Mouse (Mus musculus): ENCODE measurements around the gene Gm44579. TPM values are rescaled to one million over a fixed set of nuclear protein-coding genes. Genes with fewer than 3 reads are reported as not detected.

Gm44579 gene
- polyA plus RNA-seq (2016; fragmentation: Nextera tagmentation; extraction: Ambion mirVana), result not detected in 2 replicates

GRCm38 (mm10) chr15:98220877-98221276 lies at the start of gene Gm44579, which contains the start of gene Olfr287:
Gene Gm44579, minus strand, starts transcription at chr15:98220977.
Gene Olfr287, minus strand, starts transcription at chr15:98221056.
- H3K36me3 ChIP-seq, result no peaks in the 10 kb centered on the region
- no peak within 1 kb of the TSS for H3K4me2 ChIP-seq (replicated peaks)
- H3K4me3 ChIP-seq, result no peak within 1 kb of the TSS
- 80% methylated on average over 4 of the region's 4 CpGs for WGBS
- H3K27ac ChIP-seq, result no peak within 1 kb of the TSS
- no peaks in the 10 kb centered on the region for H3K27me3 ChIP-seq (replicated peaks)
- ATAC-seq (ENCODE audit: low FRiP score, low read depth), result no peak
- H3K9ac ChIP-seq, result no peak within 1 kb of the TSS
- H3K9me3 ChIP-seq, result no peaks in the 10 kb centered on the region
- H3K4me1 ChIP-seq, result no peaks in the 10 kb centered on the region

- Histone ChIP-seq H3K4me3 (no peak overlapping the region), H3K27me3 (replicated peaks) (no peaks in the 10 kb centered on the region), H3K4me1 (no peaks in the 10 kb centered on the region), H3K36me3 (no peaks in the 10 kb centered on the region), H3K9me3 (no peaks in the 10 kb centered on the region), H3K27ac (no peak overlapping the region), H3K9ac (no peak overlapping the region), H3K4me2 (replicated peaks) (no peak overlapping the region)
- 87% methylated on average over 7 of the region's 7 CpGs for WGBS
- no peak for ATAC-seq (ENCODE audit: low FRiP score, low read depth)
These were observed 37.0 kb upstream of the Gm44579 start for GRCm38 (mm10) chr15:98257776-98258175.

- Histone ChIP-seq H3K4me3 (no peak within 1 kb of the TSS), H3K9me3 (no peaks in the 10 kb centered on the region), H3K27ac (no peak within 1 kb of the TSS), H3K27me3 (replicated peaks) (no peaks in the 10 kb centered on the region), H3K9ac (no peak within 1 kb of the TSS), H3K4me1 (no peaks in the 10 kb centered on the region), H3K4me2 (replicated peaks) (no peak within 1 kb of the TSS), H3K36me3 (no peaks in the 10 kb centered on the region)
- 85% methylated on average over 8 of the region's 8 CpGs for WGBS
- ATAC-seq (ENCODE audit: low FRiP score, low read depth), result no peak
These were observed 36.4 kb upstream of the Gm44579 start, which contains the start of gene H1fnt for GRCm38 (mm10) chr15:98257193-98257592. Gene H1fnt, minus strand, starts transcription at chr15:98257293.

- Histone ChIP-seq H3K9ac (no peak overlapping the region), H3K4me1 (no peaks in the 10 kb centered on the region), H3K9me3 (no peaks in the 10 kb centered on the region), H3K4me2 (replicated peaks) (no peak overlapping the region), H3K36me3 (no peaks in the 10 kb centered on the region), H3K4me3 (no peak overlapping the region), H3K27me3 (replicated peaks) (no peaks in the 10 kb centered on the region), H3K27ac (no peak overlapping the region)
- 96% methylated on average over 13 of the region's 13 CpGs for WGBS
- ATAC-seq (ENCODE audit: low FRiP score, low read depth), result no peak
These were observed 35.5 kb upstream of the Gm44579 start for GRCm38 (mm10) chr15:98256271-98256670.

GRCm38 (mm10) chr15:98235442-98235841 lies 14.7 kb upstream of the Gm44579 start:
- ATAC-seq (ENCODE audit: low FRiP score, low read depth), result no peak

GRCm38 (mm10) chr15:98234350-98234749 lies 13.6 kb upstream of the Gm44579 start, which contains the start of gene Olfr286:
Gene Olfr286, minus strand, starts transcription at chr15:98234450.
- ATAC-seq (ENCODE audit: low FRiP score, low read depth), result no peak
- H3K4me3 ChIP-seq, result no peak within 1 kb of the TSS
- no peak within 1 kb of the TSS for H3K27ac ChIP-seq
- H3K4me1 ChIP-seq, result no peaks in the 10 kb centered on the region
- no peak within 1 kb of the TSS for H3K4me2 ChIP-seq (replicated peaks)
- H3K9ac ChIP-seq, result no peak within 1 kb of the TSS
- no peaks in the 10 kb centered on the region for H3K9me3 ChIP-seq
- H3K27me3 ChIP-seq (replicated peaks), result no peaks in the 10 kb centered on the region
- no peaks in the 10 kb centered on the region for H3K36me3 ChIP-seq
- 85% methylated on average over 4 of the region's 4 CpGs for WGBS

More at GRCm38 (mm10) chr15:98235442-98235841, 14.7 kb upstream of the Gm44579 start:
- H3K4me3 ChIP-seq, result no peak overlapping the region
- H3K36me3 ChIP-seq, result no peaks in the 10 kb centered on the region
- WGBS, result 91% methylated on average over 4 of the region's 4 CpGs
- H3K4me1 ChIP-seq, result no peaks in the 10 kb centered on the region
- H3K9ac ChIP-seq, result no peak overlapping the region
- no peaks in the 10 kb centered on the region for H3K27me3 ChIP-seq (replicated peaks)
- H3K4me2 ChIP-seq (replicated peaks), result no peak overlapping the region
- H3K27ac ChIP-seq, result no peak overlapping the region
- H3K9me3 ChIP-seq, result no peaks in the 10 kb centered on the region

- no peaks in the 10 kb centered on the region for H3K27me3 ChIP-seq (replicated peaks)
- no peak overlapping the region for H3K9ac ChIP-seq
- no peaks in the 10 kb centered on the region for H3K36me3 ChIP-seq
- no peak for ATAC-seq (ENCODE audit: low FRiP score, low read depth)
- H3K27ac ChIP-seq, result no peak overlapping the region
- WGBS, result 77% methylated on average over 7 of the region's 7 CpGs
- H3K9me3 ChIP-seq, result no peaks in the 10 kb centered on the region
- no peaks in the 10 kb centered on the region for H3K4me1 ChIP-seq
- no peak overlapping the region for H3K4me3 ChIP-seq
- H3K4me2 ChIP-seq (replicated peaks), result no peak overlapping the region
These were observed 5.3 kb upstream of the Gm44579 start for GRCm38 (mm10) chr15:98226096-98226495.

GRCm38 (mm10) chr15:98225610-98226009 lies 4.8 kb upstream of the Gm44579 start:
- 0 out of 2 replicates have a peak overlapping the region, but pooled peaks have one; percentile 16 for H3K4me2 ChIP-seq (replicated peaks)
- no peaks in the 10 kb centered on the region for H3K36me3 ChIP-seq
- no peak overlapping the region for H3K4me3 ChIP-seq
- H3K9me3 ChIP-seq, result no peaks in the 10 kb centered on the region
- H3K27ac ChIP-seq, result no peak overlapping the region
- H3K9ac ChIP-seq, result no peak overlapping the region
- 46% methylated on average over 16 of the region's 16 CpGs for WGBS
- H3K27me3 ChIP-seq (replicated peaks), result no peaks in the 10 kb centered on the region
- H3K4me1 ChIP-seq, result no peaks in the 10 kb centered on the region
- ATAC-seq (ENCODE audit: low FRiP score, low read depth), result no peak

GRCm38 (mm10) chr15:98222377-98222776 lies 1.6 kb upstream of the Gm44579 start:
- H3K9ac ChIP-seq, result no peak overlapping the region
- H3K36me3 ChIP-seq, result no peaks in the 10 kb centered on the region
- H3K4me2 ChIP-seq (replicated peaks), result no peak overlapping the region
- H3K4me1 ChIP-seq, result no peaks in the 10 kb centered on the region
- H3K27ac ChIP-seq, result no peak overlapping the region
- no peaks in the 10 kb centered on the region for H3K27me3 ChIP-seq (replicated peaks)
- ATAC-seq (ENCODE audit: low FRiP score, low read depth), result no peak
- H3K9me3 ChIP-seq, result no peaks in the 10 kb centered on the region
- H3K4me3 ChIP-seq, result no peak overlapping the region

GRCm38 (mm10) chr15:98214130-98214529 lies 6.6 kb downstream of the Gm44579 start:
- 68% methylated on average over 5 of the region's 5 CpGs for WGBS
- ATAC-seq (ENCODE audit: low FRiP score, low read depth), result no peak

GRCm38 (mm10) chr15:98213336-98213870 lies 7.4 kb downstream of the Gm44579 start:
- H3K9me3 ChIP-seq, result no peaks in the 10 kb centered on the region
- no peak overlapping the region for H3K9ac ChIP-seq
- no peak overlapping the region for H3K4me3 ChIP-seq
- no peaks in the 10 kb centered on the region for H3K4me1 ChIP-seq
- no peak overlapping the region for H3K4me2 ChIP-seq (replicated peaks)
- no peak for ATAC-seq (ENCODE audit: low FRiP score, low read depth)
- no peaks in the 10 kb centered on the region for H3K27me3 ChIP-seq (replicated peaks)
- WGBS, result 87% methylated on average over 5 of the region's 5 CpGs
- H3K36me3 ChIP-seq, result no peaks in the 10 kb centered on the region
- H3K27ac ChIP-seq, result no peak overlapping the region

More at GRCm38 (mm10) chr15:98214130-98214529, 6.6 kb downstream of the Gm44579 start:
- Histone ChIP-seq H3K36me3 (no peaks in the 10 kb centered on the region), H3K4me2 (replicated peaks) (no peak overlapping the region), H3K4me3 (no peak overlapping the region), H3K9me3 (no peaks in the 10 kb centered on the region), H3K27me3 (replicated peaks) (no peaks in the 10 kb centered on the region), H3K4me1 (no peaks in the 10 kb centered on the region), H3K9ac (no peak overlapping the region), H3K27ac (no peak overlapping the region)

- no peak for ATAC-seq (ENCODE audit: low FRiP score, low read depth)
- no peaks in the 10 kb centered on the region for H3K9me3 ChIP-seq
- no peak overlapping the region for H3K27ac ChIP-seq
- H3K4me3 ChIP-seq, result no peak overlapping the region
- H3K27me3 ChIP-seq (replicated peaks), result no peaks in the 10 kb centered on the region
- H3K4me2 ChIP-seq (replicated peaks), result no peak overlapping the region
- H3K9ac ChIP-seq, result no peak overlapping the region
- H3K36me3 ChIP-seq, result no peaks in the 10 kb centered on the region
- no peaks in the 10 kb centered on the region for H3K4me1 ChIP-seq
- 80% methylated on average over 7 of the region's 7 CpGs for WGBS
These were observed 11.1 kb downstream of the Gm44579 start for GRCm38 (mm10) chr15:98209676-98210075.

GRCm38 (mm10) chr15:98195442-98195841 lies 25.3 kb downstream of the Gm44579 start, which contains the start of gene Olfr288:
Gene Olfr288, minus strand, starts transcription at chr15:98195542.
- H3K36me3 ChIP-seq, result no peaks in the 10 kb centered on the region
- no peaks in the 10 kb centered on the region for H3K27me3 ChIP-seq (replicated peaks)
- no peaks in the 10 kb centered on the region for H3K9me3 ChIP-seq
- WGBS, result 72% methylated on average over 3 of the region's 3 CpGs
- no peak within 1 kb of the TSS for H3K27ac ChIP-seq
- H3K4me1 ChIP-seq, result no peaks in the 10 kb centered on the region
- ATAC-seq (ENCODE audit: low FRiP score, low read depth), result no peak
- no peak within 1 kb of the TSS for H3K4me3 ChIP-seq
- H3K9ac ChIP-seq, result no peak within 1 kb of the TSS
- H3K4me2 ChIP-seq (replicated peaks), result no peak within 1 kb of the TSS

Measured in neural tube, embryonic 12.5 days (tissue).